Mouse (Mus musculus): ENCODE results near the gene Icam1. TPM values are rescaled to one million over a fixed set of nuclear protein-coding genes. Genes with fewer than 3 reads are reported as not detected.

The Icam1 gene
- polyA plus RNA-seq, 1 experiment from 2014 or later, result 12.3 TPM

GRCm38 (mm10) chr9:21000811-21001210, 15.0 kb upstream of the Icam1 start:
- H3K4me2 ChIP-seq (ENCODE audit: low read length), result no peak overlapping the region
- 0 out of 2 replicates have a peak, but pooled peaks cover 2% of the 10 kb centered on the region for H3K36me3 ChIP-seq (ENCODE audit: insufficient read depth, low read length)
- TF ChIP-seq CTCF (IDR thresholded peaks at IDR 0.05; ENCODE audit: low read depth), result peak; percentile 69
- no peak overlapping the region for H3K9ac ChIP-seq (ENCODE audit: low read depth, low read length)
- peak; percentile 62 for DNase-seq (ENCODE audit: low spot score)
- H3K9me3 ChIP-seq (replicated peaks; ENCODE audit: low read length), result no peaks in the 10 kb centered on the region
- H3K4me1 ChIP-seq (replicated peaks; ENCODE audit: insufficient read depth, low read length), result no peaks in the 10 kb centered on the region; the same call in 1 of the 2 replicates
- H3K27ac ChIP-seq, result 0 out of 2 replicates have a peak overlapping the region, but pooled peaks have one; percentile 36
- 0 out of 2 replicates have a peak, but pooled peaks have one; percentile 23 for ATAC-seq (replicated peaks; ENCODE audit: low FRiP score, low read depth)
- H3K4me3 ChIP-seq (replicated peaks; ENCODE audit: low read depth, low read length), result no peak overlapping the region
- H3K27me3 ChIP-seq (ENCODE audit: insufficient read depth, low read length), result no peaks in the 10 kb centered on the region

GRCm38 (mm10) chr9:21001651-21002200, 14.1 kb upstream of the Icam1 start:
- H3K9me3 ChIP-seq (replicated peaks; ENCODE audit: low read length), result no peaks in the 10 kb centered on the region
- no peak overlapping the region for H3K9ac ChIP-seq (ENCODE audit: low read depth, low read length)
- H3K36me3 ChIP-seq (ENCODE audit: insufficient read depth, low read length), result peaks cover 6% of the 10 kb centered on the region; the same call in 1 of the 2 replicates
- H3K27me3 ChIP-seq (ENCODE audit: insufficient read depth, low read length), result no peaks in the 10 kb centered on the region
- no peak overlapping the region for H3K27ac ChIP-seq
- no peak for ATAC-seq (replicated peaks; ENCODE audit: low FRiP score, low read depth)
- H3K4me2 ChIP-seq (ENCODE audit: low read length), result no peak overlapping the region
- 46% methylated on average over 6 of the region's 6 CpGs for WGBS
- H3K4me1 ChIP-seq (replicated peaks; ENCODE audit: insufficient read depth, low read length), result no peaks in the 10 kb centered on the region; the same call in 1 of the 2 replicates
- TF ChIP-seq CTCF (IDR thresholded peaks at IDR 0.05; ENCODE audit: low read depth), result no peak
- no peak for DNase-seq (ENCODE audit: low spot score)
- no peak overlapping the region for H3K4me3 ChIP-seq (replicated peaks; ENCODE audit: low read depth, low read length)

DNA sequence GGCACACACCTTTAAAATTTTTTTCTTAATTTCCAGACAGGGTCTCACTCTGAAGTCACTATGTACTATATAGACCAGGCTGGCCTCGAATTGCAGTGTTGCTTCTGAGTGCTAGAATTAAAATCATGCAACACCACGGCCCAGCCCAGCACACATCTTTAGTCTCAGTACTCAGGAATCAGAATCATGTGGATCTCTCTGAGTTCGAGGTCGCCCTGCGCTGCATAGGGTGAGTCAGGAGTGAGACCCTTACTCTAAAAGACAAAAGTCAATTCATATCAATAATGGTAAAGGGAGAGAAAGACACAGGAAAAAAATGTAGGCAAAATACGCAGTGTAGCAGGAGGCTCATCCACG, 13.5 kb upstream of the Icam1 start:
- 7% methylated on average over 7 of the region's 7 CpGs for WGBS
- H3K36me3 ChIP-seq (ENCODE audit: insufficient read depth, low read length), result peaks cover 9% of the 10 kb centered on the region; the same call in 1 of the 2 replicates

GRCm38 (mm10) chr9:21002627-21003551, 12.9 kb upstream of the Icam1 start, which contains the start of gene Mrpl4:
Mrpl4 (plus strand) TSS chr9:21002738.
- Histone ChIP-seq H3K9ac (ENCODE audit: low read depth, low read length) (peak within 1 kb of the TSS; percentile 79), H3K27me3 (ENCODE audit: insufficient read depth, low read length) (no peaks in the 10 kb centered on the region), H3K36me3 (ENCODE audit: insufficient read depth, low read length) (peaks cover 15% of the 10 kb centered on the region; the same call in 1 of the 2 replicates), H3K27ac (peak within 1 kb of the TSS; percentile 86), H3K9me3 (replicated peaks; ENCODE audit: low read length) (no peaks in the 10 kb centered on the region), H3K4me3 (replicated peaks; ENCODE audit: low read depth, low read length) (peak within 1 kb of the TSS; percentile 80), H3K4me2 (ENCODE audit: low read length) (peak within 1 kb of the TSS; percentile 87), H3K4me1 (replicated peaks; ENCODE audit: insufficient read depth, low read length) (no peaks in the 10 kb centered on the region; the same call in 1 of the 2 replicates)
- WGBS, result under 1% methylated on average over 72 of the region's 72 CpGs
- no peak for TF ChIP-seq CTCF (IDR thresholded peaks at IDR 0.05; ENCODE audit: low read depth)
- peak; percentile 83 for ATAC-seq (replicated peaks; ENCODE audit: low FRiP score, low read depth)
- DNase-seq (ENCODE audit: low spot score), result peak; percentile 86

More for the DNA sequence above, 13.5 kb upstream of the Icam1 start:
- H3K4me2 ChIP-seq (ENCODE audit: low read length), result peak overlapping the region; percentile 87
- H3K4me3 ChIP-seq (replicated peaks; ENCODE audit: low read depth, low read length), result peak overlapping the region; percentile 80
- no peaks in the 10 kb centered on the region; the same call in 1 of the 2 replicates for H3K4me1 ChIP-seq (replicated peaks; ENCODE audit: insufficient read depth, low read length)
- H3K9me3 ChIP-seq (replicated peaks; ENCODE audit: low read length), result no peaks in the 10 kb centered on the region
- peak overlapping the region; percentile 86; the same call in 1 of the 2 replicates for H3K27ac ChIP-seq
- no peak for DNase-seq (ENCODE audit: low spot score)
- H3K9ac ChIP-seq (ENCODE audit: low read depth, low read length), result peak overlapping the region; percentile 79
- H3K27me3 ChIP-seq (ENCODE audit: insufficient read depth, low read length), result no peaks in the 10 kb centered on the region
- peak; percentile 2; the same call in 1 of the 2 replicates for ATAC-seq (replicated peaks; ENCODE audit: low FRiP score, low read depth)
- TF ChIP-seq CTCF (IDR thresholded peaks at IDR 0.05; ENCODE audit: low read depth), result no peak

DNA sequence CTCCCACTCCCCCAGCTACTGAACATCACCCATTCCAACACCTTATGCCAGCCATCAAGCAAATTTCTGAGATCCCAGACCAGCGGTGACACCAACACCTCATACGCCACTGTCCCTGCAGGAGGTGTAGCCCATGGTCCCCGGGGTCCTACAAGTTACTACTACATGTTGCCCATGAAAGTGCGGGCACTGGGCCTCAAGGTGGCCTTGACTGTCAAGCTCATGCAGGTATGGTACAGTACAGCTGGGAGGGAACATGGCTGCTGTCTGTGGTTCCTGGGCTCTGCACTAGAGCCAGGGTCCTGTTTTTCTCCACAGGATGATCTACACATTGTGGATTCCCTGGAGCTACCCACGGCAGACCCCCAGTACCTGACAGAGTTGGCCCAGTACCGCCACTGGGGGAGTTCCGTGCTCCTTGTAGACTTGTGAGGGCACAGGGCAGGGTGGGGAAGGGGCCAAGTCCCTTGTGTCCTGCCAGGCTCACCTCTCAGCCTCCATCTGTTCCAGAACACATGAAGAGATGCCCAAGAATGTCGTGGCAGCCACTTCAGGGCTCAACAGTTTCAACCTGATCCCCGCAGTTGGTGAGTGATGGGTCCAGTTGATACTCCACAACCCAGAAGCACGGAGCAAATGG, 8.4 kb upstream of the Icam1 start:
- H3K4me2 ChIP-seq (ENCODE audit: low read length), result no peak overlapping the region
- ATAC-seq (replicated peaks; ENCODE audit: low FRiP score, low read depth) (no peak), DNase-seq (ENCODE audit: low spot score) (no peak)
- no peak overlapping the region for H3K9ac ChIP-seq (ENCODE audit: low read depth, low read length)
- H3K36me3 ChIP-seq (ENCODE audit: insufficient read depth, low read length), result peaks cover 20% of the 10 kb centered on the region; the same call in 1 of the 2 replicates
- no peak overlapping the region for H3K4me3 ChIP-seq (replicated peaks; ENCODE audit: low read depth, low read length)
- no peaks in the 10 kb centered on the region for H3K9me3 ChIP-seq (replicated peaks; ENCODE audit: low read length)
- WGBS, result 95% methylated on average over 10 of the region's 10 CpGs
- H3K4me1 ChIP-seq (replicated peaks; ENCODE audit: insufficient read depth, low read length), result no peaks in the 10 kb centered on the region
- H3K27ac ChIP-seq, result no peak overlapping the region
- no peak for TF ChIP-seq CTCF (IDR thresholded peaks at IDR 0.05; ENCODE audit: low read depth)
- no peaks in the 10 kb centered on the region for H3K27me3 ChIP-seq (ENCODE audit: insufficient read depth, low read length)

GRCm38 (mm10) chr9:21008007-21008406, 7.8 kb upstream of the Icam1 start:
- H3K9ac ChIP-seq (ENCODE audit: low read depth, low read length), result no peak overlapping the region
- no peak overlapping the region for H3K27ac ChIP-seq
- DNase-seq (ENCODE audit: low spot score) (no peak), ATAC-seq (replicated peaks; ENCODE audit: low FRiP score, low read depth) (no peak)
- peaks cover 20% of the 10 kb centered on the region; the same call in 1 of the 2 replicates for H3K36me3 ChIP-seq (ENCODE audit: insufficient read depth, low read length)
- WGBS, result 79% methylated on average over 7 of the region's 7 CpGs
- H3K4me1 ChIP-seq (replicated peaks; ENCODE audit: insufficient read depth, low read length), result no peaks in the 10 kb centered on the region
- TF ChIP-seq CTCF (IDR thresholded peaks at IDR 0.05; ENCODE audit: low read depth), result peak; percentile 36; the same call in 1 of the 2 replicates
- no peak overlapping the region for H3K4me2 ChIP-seq (ENCODE audit: low read length)
- no peaks in the 10 kb centered on the region for H3K27me3 ChIP-seq (ENCODE audit: insufficient read depth, low read length)
- no peaks in the 10 kb centered on the region for H3K9me3 ChIP-seq (replicated peaks; ENCODE audit: low read length)
- no peak overlapping the region for H3K4me3 ChIP-seq (replicated peaks; ENCODE audit: low read depth, low read length)
